Mouse (Mus musculus) layer of hippocampus, adult 2 months (tissue): ENCODE measurements at regions not wholly inside any gene's neighbourhood (a gene's known extent, or its start where the extent isn't known, plus 50 kb on each side); places are given as distances from the start of the nearest gene placed in this dataset.

Source experiments
- DNase-seq, 2 experiments: peaks; one replicate each; pipeline ENCODE4 v3.0.0; 2022; ENCODE audit warnings: low spot score in 2 of 2
- H3K27ac ChIP-seq: fragments of 200-600 bp; 2 replicates; pipeline ENCODE4 v1.8.1; 2022
- H3K4me3 ChIP-seq: fragments of 200-600 bp; 2 replicates; pipeline ENCODE4 v1.8.1; 2022; ENCODE audit warnings: mild to moderate bottlenecking
- CTCF ChIP-seq: fragments of 200-600 bp; conservative IDR thresholded peaks from 2 replicates; pipeline ENCODE4 v1.8.1; 2022; ENCODE audit warnings: antibody characterized with exemption, mild to moderate bottlenecking, moderate library complexity

GRCm38 (mm10) chr13:31294011-31294410 is 261.9 kb upstream of the Foxq1 start:
- DNase-seq = no peak
- no peak overlapping the region for H3K4me3 ChIP-seq
- H3K27ac ChIP-seq = no peak overlapping the region
- no peak for TF ChIP-seq CTCF

- Histone ChIP-seq H3K4me3 (no peak overlapping the region), H3K27ac (no peak overlapping the region)
- no peak for DNase-seq
- TF ChIP-seq CTCF = no peak
These were observed 252.7 kb upstream of the Foxq1 start for GRCm38 (mm10) chr13:31303194-31303593.

- no peak for DNase-seq
- Histone ChIP-seq H3K4me3 (no peak overlapping the region), H3K27ac (no peak overlapping the region)
- TF ChIP-seq CTCF = no peak
These were observed 251.6 kb upstream of the Foxq1 start for GRCm38 (mm10) chr13:31304286-31304865.

- TF ChIP-seq CTCF = no peak
- Histone ChIP-seq H3K4me3 (no peak overlapping the region), H3K27ac (no peak overlapping the region)
These were observed 246.8 kb upstream of the Foxq1 start for GRCm38 (mm10) chr13:31309083-31309621.

GRCm38 (mm10) chr13:31312772-31313171 is 243.2 kb upstream of the Foxq1 start:
- TF ChIP-seq CTCF = no peak
- no peak for DNase-seq
- Histone ChIP-seq H3K4me3 (no peak overlapping the region), H3K27ac (no peak overlapping the region)

More at GRCm38 (mm10) chr13:31309083-31309621, 246.8 kb upstream of the Foxq1 start:
- DNase-seq = no peak

- no peak for TF ChIP-seq CTCF
These were observed 242.1 kb upstream of the Foxq1 start for GRCm38 (mm10) chr13:31313821-31314220.

GRCm38 (mm10) chr13:31317066-31317465 is 238.9 kb upstream of the Foxq1 start:
- no peak overlapping the region for H3K27ac ChIP-seq
- DNase-seq = no peak
- no peak overlapping the region for H3K4me3 ChIP-seq
- no peak for TF ChIP-seq CTCF

More at GRCm38 (mm10) chr13:31313821-31314220, 242.1 kb upstream of the Foxq1 start:
- H3K4me3 ChIP-seq = no peak overlapping the region
- H3K27ac ChIP-seq = no peak overlapping the region
- no peak for DNase-seq

- no peak for TF ChIP-seq CTCF
These were observed 237.9 kb upstream of the Foxq1 start for GRCm38 (mm10) chr13:31318008-31318407.

GRCm38 (mm10) chr13:31321411-31321810 is 234.5 kb upstream of the Foxq1 start:
- no peak for DNase-seq
- Histone ChIP-seq H3K27ac (no peak overlapping the region), H3K4me3 (no peak overlapping the region)
- TF ChIP-seq CTCF = no peak

More at GRCm38 (mm10) chr13:31318008-31318407, 237.9 kb upstream of the Foxq1 start:
- H3K4me3 ChIP-seq = no peak overlapping the region
- no peak overlapping the region for H3K27ac ChIP-seq
- no peak for DNase-seq

- DNase-seq = no peak
These were observed 229.6 kb upstream of the Foxq1 start for GRCm38 (mm10) chr13:31326269-31326851.

GRCm38 (mm10) chr13:31327511-31327951 is 228.4 kb upstream of the Foxq1 start:
- Histone ChIP-seq H3K4me3 (no peak overlapping the region), H3K27ac (no peak overlapping the region)
- no peak for DNase-seq
- no peak for TF ChIP-seq CTCF

More at GRCm38 (mm10) chr13:31326269-31326851, 229.6 kb upstream of the Foxq1 start:
- no peak for TF ChIP-seq CTCF
- H3K4me3 ChIP-seq = no peak overlapping the region
- no peak overlapping the region for H3K27ac ChIP-seq

GRCm38 (mm10) chr13:31328756-31329155 is 227.2 kb upstream of the Foxq1 start:
- TF ChIP-seq CTCF = no peak
- no peak for DNase-seq
- Histone ChIP-seq H3K4me3 (no peak overlapping the region), H3K27ac (no peak overlapping the region)

GRCm38 (mm10) chr13:31330731-31331130 is 225.2 kb upstream of the Foxq1 start:
- no peak for DNase-seq
- H3K27ac ChIP-seq = no peak overlapping the region
- no peak for TF ChIP-seq CTCF
- no peak overlapping the region for H3K4me3 ChIP-seq

- H3K4me3 ChIP-seq = no peak overlapping the region
- no peak for DNase-seq
- TF ChIP-seq CTCF = no peak
- H3K27ac ChIP-seq = no peak overlapping the region
These were observed 221.0 kb upstream of the Foxq1 start for GRCm38 (mm10) chr13:31334981-31335380.
